Mouse (Mus musculus): ENCODE measurements around the gene Zfp747. TPM values are rescaled to one million over a fixed set of nuclear protein-coding genes. Genes with fewer than 3 reads are reported as not detected.
"Not testable (repeated sequence)": the region's sequence is repeated elsewhere in the genome, so short reads cannot be mapped to it uniquely, and the experiment has no call there.

Gene Zfp747
- polyA plus RNA-seq, 1 experiment from 2014 or later, result 5.5 TPM

DNA sequence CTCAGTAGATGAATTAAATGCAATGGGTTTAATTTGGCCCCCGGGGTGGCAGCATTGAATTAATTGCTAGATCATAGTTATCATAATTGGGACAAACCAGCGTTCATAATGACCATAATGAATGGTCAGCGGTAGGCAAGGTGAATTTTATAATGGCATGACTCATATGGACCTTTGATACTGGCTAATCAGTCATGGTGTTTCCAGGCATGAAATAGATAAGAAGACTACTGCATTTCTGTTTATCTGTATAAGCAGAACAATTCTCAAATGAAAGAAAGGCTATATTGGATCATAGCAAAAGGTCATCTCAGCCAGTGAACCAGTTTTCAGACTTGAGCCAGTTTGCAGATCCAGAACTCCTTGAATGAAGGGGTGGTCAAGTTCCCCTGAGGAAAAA, 24.5 kb upstream of the Zfp747 start:
- Histone ChIP-seq H3K27me3 (ENCODE audit: control insufficient read depth, insufficient read depth, low read length) (no peaks in the 10 kb centered on the region), H3K9ac (ENCODE audit: low read length) (no peak overlapping the region), H3K27ac (ENCODE audit: low read length) (no peak overlapping the region), H3K4me1 (ENCODE audit: control insufficient read depth, insufficient read depth, low read length) (no peaks in the 10 kb centered on the region), H3K4me3 (ENCODE audit: low read length) (no peak overlapping the region), H3K9me3 (replicated peaks; ENCODE audit: control insufficient read depth, low read length) (no peaks in the 10 kb centered on the region), H3K36me3 (ENCODE audit: control insufficient read depth, insufficient read depth) (peaks cover 4% of the 10 kb centered on the region; the same call in 1 of the 2 replicates), H3K4me2 (ENCODE audit: low read depth, low read length) (no peak overlapping the region)
- WGBS, result 68% methylated on average over 3 of the region's 3 CpGs
- ATAC-seq (replicated peaks; ENCODE audit: extremely low read depth, insufficient read depth, low FRiP score), result no peak

DNA sequence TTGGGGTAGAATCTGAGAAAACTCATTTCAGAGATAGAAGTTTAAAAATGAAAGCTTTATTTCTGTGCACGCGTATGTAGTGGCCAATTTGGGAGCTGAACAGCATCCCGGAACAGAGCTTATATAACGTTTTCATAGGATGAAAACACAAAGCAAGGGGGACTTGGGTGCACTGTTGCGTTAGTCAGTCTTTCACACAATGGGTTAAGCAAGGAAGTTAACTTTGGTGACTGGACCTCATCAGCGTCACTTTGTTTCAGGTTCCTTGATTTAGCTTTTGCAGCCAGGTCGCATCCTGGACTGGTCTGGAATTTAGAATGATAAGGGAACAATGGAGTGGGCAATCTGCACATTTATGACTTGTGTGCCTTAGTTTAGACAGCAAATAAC, 18.1 kb upstream of the Zfp747 start:
- no peaks in the 10 kb centered on the region for H3K9me3 ChIP-seq (replicated peaks; ENCODE audit: control insufficient read depth, low read length)
- peak overlapping the region; percentile 56 for H3K27ac ChIP-seq (ENCODE audit: low read length)
- peak overlapping the region; percentile 65 for H3K9ac ChIP-seq (ENCODE audit: low read length)
- peak overlapping the region; percentile 72 for H3K4me2 ChIP-seq (ENCODE audit: low read depth, low read length)
- peaks cover 11% of the 10 kb centered on the region for H3K4me1 ChIP-seq (ENCODE audit: control insufficient read depth, insufficient read depth, low read length)
- ATAC-seq (replicated peaks; ENCODE audit: extremely low read depth, insufficient read depth, low FRiP score), result peak; percentile 0; the same call in 1 of the 2 replicates
- peak overlapping the region; percentile 71 for H3K4me3 ChIP-seq (ENCODE audit: low read length)
- peaks cover 5% of the 10 kb centered on the region; the same call in 1 of the 2 replicates for H3K36me3 ChIP-seq (ENCODE audit: control insufficient read depth, insufficient read depth)
- no peaks in the 10 kb centered on the region for H3K27me3 ChIP-seq (ENCODE audit: control insufficient read depth, insufficient read depth, low read length)
- WGBS, result 11% methylated on average over 7 of the region's 7 CpGs

GRCm38 (mm10) chr7:127393157-127393943, 17.5 kb upstream of the Zfp747 start, which contains the start of gene E430018J23Rik:
TSS of gene E430018J23Rik (minus strand) at chr7:127393629.
- H3K4me2 ChIP-seq (ENCODE audit: low read depth, low read length), result peak within 1 kb of the TSS; percentile 72
- ATAC-seq (replicated peaks; ENCODE audit: extremely low read depth, insufficient read depth, low FRiP score), result peak; percentile 96
- peaks cover 11% of the 10 kb centered on the region for H3K4me1 ChIP-seq (ENCODE audit: control insufficient read depth, insufficient read depth, low read length)
- under 1% methylated on average over 44 of the region's 45 CpGs for WGBS
- H3K36me3 ChIP-seq (ENCODE audit: control insufficient read depth, insufficient read depth), result peaks cover 5% of the 10 kb centered on the region; the same call in 1 of the 2 replicates
- no peaks in the 10 kb centered on the region for H3K27me3 ChIP-seq (ENCODE audit: control insufficient read depth, insufficient read depth, low read length)
- H3K4me3 ChIP-seq (ENCODE audit: low read length), result peak within 1 kb of the TSS; percentile 71
- peak within 1 kb of the TSS; percentile 89 for H3K27ac ChIP-seq (ENCODE audit: low read length)
- H3K9me3 ChIP-seq (replicated peaks; ENCODE audit: control insufficient read depth, low read length), result no peaks in the 10 kb centered on the region
- H3K9ac ChIP-seq (ENCODE audit: low read length), result peak within 1 kb of the TSS; percentile 88

DNA sequence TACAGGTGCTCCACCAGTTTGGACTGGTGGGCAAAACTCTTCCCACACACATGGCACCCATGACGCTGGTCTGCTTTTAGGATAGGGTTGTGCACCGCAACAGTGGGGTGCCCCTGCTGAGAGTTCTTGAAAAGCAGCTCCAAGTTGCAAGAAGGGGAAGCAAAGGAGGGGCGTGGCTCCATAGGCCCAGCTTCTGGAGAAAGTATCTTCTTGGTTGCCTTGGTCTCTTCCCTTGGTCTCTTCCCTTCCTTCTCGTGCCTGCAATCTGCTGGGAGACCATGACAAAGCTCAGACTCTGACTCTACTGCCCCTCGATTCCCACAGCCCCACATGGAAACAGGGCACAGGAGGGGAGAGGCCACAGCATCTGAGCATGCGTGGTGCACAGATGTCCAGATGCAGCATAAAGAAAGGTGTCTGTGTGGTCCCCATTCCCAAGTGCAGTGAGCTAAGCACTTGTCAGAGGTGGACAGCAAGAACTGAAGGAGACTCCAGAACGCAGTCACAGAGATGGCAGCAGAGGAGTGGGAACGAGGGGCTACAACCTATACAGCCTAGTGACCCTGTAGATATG, 16.5 kb upstream of the Zfp747 start:
- WGBS, result 85% methylated on average over 8 of the region's 8 CpGs
- Histone ChIP-seq H3K4me3 (ENCODE audit: low read length) (peak overlapping the region; percentile 71), H3K4me1 (ENCODE audit: control insufficient read depth, insufficient read depth, low read length) (peaks cover 11% of the 10 kb centered on the region), H3K36me3 (ENCODE audit: control insufficient read depth, insufficient read depth) (peaks cover 5% of the 10 kb centered on the region; the same call in 1 of the 2 replicates), H3K27ac (ENCODE audit: low read length) (no peak overlapping the region), H3K9me3 (replicated peaks; ENCODE audit: control insufficient read depth, low read length) (no peaks in the 10 kb centered on the region), H3K9ac (ENCODE audit: low read length) (peak overlapping the region; percentile 88), H3K27me3 (ENCODE audit: control insufficient read depth, insufficient read depth, low read length) (no peaks in the 10 kb centered on the region), H3K4me2 (ENCODE audit: low read depth, low read length) (peak overlapping the region; percentile 72)
- ATAC-seq (replicated peaks; ENCODE audit: extremely low read depth, insufficient read depth, low FRiP score), result no peak

DNA sequence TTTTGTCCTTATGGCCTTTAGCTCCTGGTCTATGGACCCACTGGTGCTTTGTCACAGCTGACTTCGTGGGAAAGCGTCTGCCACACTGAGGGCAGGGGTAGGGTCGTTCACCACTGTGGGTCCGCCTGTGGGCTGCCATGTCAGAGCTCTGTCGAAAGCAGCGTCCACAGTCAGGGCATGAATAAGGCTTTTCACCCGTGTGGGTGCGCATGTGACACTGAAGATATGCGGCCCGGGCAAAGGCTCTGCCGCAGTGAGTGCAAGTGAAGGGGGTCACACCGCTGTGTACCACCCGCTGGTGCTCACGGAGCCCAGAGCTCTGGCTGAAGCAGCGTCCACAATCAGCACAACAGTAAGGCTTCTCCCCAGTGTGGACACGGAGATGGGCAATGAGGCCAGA, 15.7 kb upstream of the Zfp747 start:
- no peak for ATAC-seq (replicated peaks; ENCODE audit: extremely low read depth, insufficient read depth, low FRiP score)
- WGBS, result 94% methylated on average over 16 of the region's 16 CpGs
- no peak overlapping the region for H3K9ac ChIP-seq (ENCODE audit: low read length)
- H3K27me3 ChIP-seq (ENCODE audit: control insufficient read depth, insufficient read depth, low read length), result no peaks in the 10 kb centered on the region
- no peak overlapping the region for H3K4me2 ChIP-seq (ENCODE audit: low read depth, low read length)
- no peaks in the 10 kb centered on the region for H3K9me3 ChIP-seq (replicated peaks; ENCODE audit: control insufficient read depth, low read length)
- no peak overlapping the region for H3K27ac ChIP-seq (ENCODE audit: low read length)
- H3K36me3 ChIP-seq (ENCODE audit: control insufficient read depth, insufficient read depth), result peaks cover 5% of the 10 kb centered on the region; the same call in 1 of the 2 replicates
- H3K4me1 ChIP-seq (ENCODE audit: control insufficient read depth, insufficient read depth, low read length), result peaks cover 11% of the 10 kb centered on the region
- no peak overlapping the region for H3K4me3 ChIP-seq (ENCODE audit: low read length)

GRCm38 (mm10) chr7:127390306-127390705, 14.5 kb upstream of the Zfp747 start:
- Histone ChIP-seq H3K4me1 (ENCODE audit: control insufficient read depth, insufficient read depth, low read length) (peaks cover 11% of the 10 kb centered on the region), H3K9me3 (replicated peaks; ENCODE audit: control insufficient read depth, low read length) (no peaks in the 10 kb centered on the region), H3K27ac (ENCODE audit: low read length) (no peak overlapping the region), H3K9ac (ENCODE audit: low read length) (no peak overlapping the region), H3K36me3 (ENCODE audit: control insufficient read depth, insufficient read depth) (peaks cover 5% of the 10 kb centered on the region; the same call in 1 of the 2 replicates), H3K27me3 (ENCODE audit: control insufficient read depth, insufficient read depth, low read length) (no peaks in the 10 kb centered on the region), H3K4me3 (ENCODE audit: low read length) (no peak overlapping the region), H3K4me2 (ENCODE audit: low read depth, low read length) (no peak overlapping the region)
- WGBS, result 81% methylated on average over 7 of the region's 7 CpGs
- no peak for ATAC-seq (replicated peaks; ENCODE audit: extremely low read depth, insufficient read depth, low FRiP score)

GRCm38 (mm10) chr7:127388201-127388600, 12.4 kb upstream of the Zfp747 start:
- not testable (repeated sequence) for ATAC-seq (replicated peaks; ENCODE audit: extremely low read depth, insufficient read depth, low FRiP score); H3K27ac ChIP-seq (ENCODE audit: low read length); H3K9me3 ChIP-seq (replicated peaks; ENCODE audit: control insufficient read depth, low read length); H3K9ac ChIP-seq (ENCODE audit: low read length); H3K4me2 ChIP-seq (ENCODE audit: low read depth, low read length); H3K27me3 ChIP-seq (ENCODE audit: control insufficient read depth, insufficient read depth, low read length); H3K4me3 ChIP-seq (ENCODE audit: low read length); H3K4me1 ChIP-seq (ENCODE audit: control insufficient read depth, insufficient read depth, low read length)
- H3K36me3 ChIP-seq (ENCODE audit: control insufficient read depth, insufficient read depth), result peaks cover 11% of the 10 kb centered on the region

- no peak within 1 kb of the TSS for H3K27ac ChIP-seq (ENCODE audit: low read length)
- peak; percentile 89 for ATAC-seq (replicated peaks; ENCODE audit: extremely low read depth, insufficient read depth, low FRiP score)
- H3K4me1 ChIP-seq (ENCODE audit: control insufficient read depth, insufficient read depth, low read length), result no peaks in the 10 kb centered on the region
- H3K4me3 ChIP-seq (ENCODE audit: low read length), result peak within 1 kb of the TSS; percentile 60
- H3K9ac ChIP-seq (ENCODE audit: low read length), result peak within 1 kb of the TSS; percentile 79
- H3K9me3 ChIP-seq (replicated peaks; ENCODE audit: control insufficient read depth, low read length), result no peaks in the 10 kb centered on the region
- 10% methylated on average over 37 of the region's 38 CpGs for WGBS
- peaks cover 14% of the 10 kb centered on the region for H3K36me3 ChIP-seq (ENCODE audit: control insufficient read depth, insufficient read depth)
- no peaks in the 10 kb centered on the region for H3K27me3 ChIP-seq (ENCODE audit: control insufficient read depth, insufficient read depth, low read length)
- H3K4me2 ChIP-seq (ENCODE audit: low read depth, low read length), result peak within 1 kb of the TSS; percentile 63
Measured at GRCm38 (mm10) chr7:127386641-127387392, 11.0 kb upstream of the Zfp747 start, which contains the start of gene 9130019O22Rik. TSS of gene 9130019O22Rik (minus strand) at chr7:127387166.

Data from heart, embryonic 16.5 days (tissue).